16 mouse cellular contexts compared by ENCODE assay signal in genomic region chr6:121206481-121206880, GRCm38 (mm10).
"Had no signal": no experiment of that assay in that cellular context is flagged by ENCODE, and none has a peak within 500 bp of the region (broad histone marks: within the 10 kb centered on the region; RNA-seq: fewer than 3 reads in every experiment).

No protein-coding gene starts in this region.

- H3K4me2 ChIP-seq: neural tube, embryonic 12.5 days; neural tube, embryonic 13.5 days; neural tube, embryonic 15.5 days; stomach, embryonic 15.5 days had no signal

- H3K27ac ChIP-seq: neural tube, embryonic 12.5 days; neural tube, embryonic 13.5 days; neural tube, embryonic 15.5 days; stomach, embryonic 15.5 days; stomach, postnatal 0 days had no signal

- DNase-seq: retina, postnatal 1 day; right cerebral cortex, adult 18-20 months; right cerebral cortex, postnatal 14 days; right cerebral cortex, postnatal 25 days; right cerebral cortex, postnatal 4 days; spleen, adult 18-20 months; thymus, adult 18-20 months; thymus, adult 2 months; thymus, postnatal 14 days; thymus, postnatal 25 days; thymus, postnatal 36 days had no signal

- H3K4me3 ChIP-seq: neural tube, embryonic 12.5 days; neural tube, embryonic 13.5 days; neural tube, embryonic 15.5 days; stomach, embryonic 15.5 days had no signal

- H3K9ac ChIP-seq: neural tube, embryonic 12.5 days; neural tube, embryonic 13.5 days; neural tube, embryonic 15.5 days; stomach, embryonic 15.5 days had no signal

- H3K9me3 ChIP-seq: neural tube, embryonic 12.5 days; neural tube, embryonic 13.5 days; neural tube, embryonic 15.5 days; stomach, embryonic 15.5 days had no signal

- H3K36me3 ChIP-seq: neural tube, embryonic 12.5 days; neural tube, embryonic 13.5 days; stomach, embryonic 15.5 days had no signal
